Mouse (Mus musculus) small intestine, adult 2 months (tissue): ENCODE results near the gene Syk.

ENCODE experiments used
- CTCF ChIP-seq: fragments of 200-500 bp; IDR thresholded peaks from 2 replicates; pipeline ENCODE4 v1.5.1; 2012; ENCODE audit warnings: low read depth, mild to moderate bottlenecking, control low read depth, inconsistent platforms, low read length, moderate library complexity, mixed read lengths; ENCODE audit not compliant: insufficient replicate concordance, insufficient read length; ENCODE audit errors: extremely low read depth
- POLR2A ChIP-seq: fragments of 200-500 bp; IDR thresholded peaks from 2 replicates; pipeline ENCODE4 v1.6.1; 2012; ENCODE audit warnings: low read depth, mild to moderate bottlenecking, control low read depth, inconsistent platforms, low read length, moderate library complexity

- peak; percentile 78; the same call in 1 of the 2 replicates for TF ChIP-seq CTCF
- no peak for TF ChIP-seq POLR2A
Measured at GRCm38 (mm10) chr13:52535542-52535941, 47.4 kb upstream of the Syk start.
